Mouse (Mus musculus): ENCODE measurements around the gene Hunk. TPM values are rescaled to one million over a fixed set of nuclear protein-coding genes. Genes with fewer than 3 reads are reported as not detected.
A peak's percentile ranks its signal among the peaks of the same experiment; 100 is the strongest.

Gene Hunk
- polyA plus RNA-seq, 1 experiment = 12.1 TPM

GRCm38 (mm10) chr16:90360327-90360726 lies 25.5 kb upstream of the Hunk start:
- no peak overlapping the region for H3K27ac ChIP-seq (ENCODE audit: insufficient read depth, low read length)
- TF ChIP-seq CTCF (IDR thresholded peaks at IDR 0.05; ENCODE audit: extremely low read depth, insufficient read depth, low read length) (no peak), POLR2A (IDR thresholded peaks at IDR 0.05; ENCODE audit: extremely low read depth, insufficient read depth, low read length) (no peak)

GRCm38 (mm10) chr16:90362926-90363325 lies 22.9 kb upstream of the Hunk start:
- TF ChIP-seq POLR2A (IDR thresholded peaks at IDR 0.05; ENCODE audit: extremely low read depth, insufficient read depth, low read length) (no peak), CTCF (IDR thresholded peaks at IDR 0.05; ENCODE audit: extremely low read depth, insufficient read depth, low read length) (no peak)
- no peaks in the 10 kb centered on the region for H3K4me1 ChIP-seq (ENCODE audit: control insufficient read depth, insufficient read depth, low read length)
- H3K27ac ChIP-seq (ENCODE audit: insufficient read depth, low read length) = no peak overlapping the region
- H3K4me3 ChIP-seq (ENCODE audit: insufficient read depth, low read length) = no peak overlapping the region

More at GRCm38 (mm10) chr16:90360327-90360726, 25.5 kb upstream of the Hunk start:
- Histone ChIP-seq H3K4me1 (ENCODE audit: control insufficient read depth, insufficient read depth, low read length) (no peaks in the 10 kb centered on the region), H3K4me3 (ENCODE audit: insufficient read depth, low read length) (no peak overlapping the region)

GRCm38 (mm10) chr16:90379897-90380296 lies 5.9 kb upstream of the Hunk start:
- Histone ChIP-seq H3K4me3 (ENCODE audit: insufficient read depth, low read length) (no peak overlapping the region), H3K4me1 (ENCODE audit: control insufficient read depth, insufficient read depth, low read length) (no peaks in the 10 kb centered on the region), H3K27ac (ENCODE audit: insufficient read depth, low read length) (no peak overlapping the region)
- TF ChIP-seq CTCF (IDR thresholded peaks at IDR 0.05; ENCODE audit: extremely low read depth, insufficient read depth, low read length) (peak; percentile 56), POLR2A (IDR thresholded peaks at IDR 0.05; ENCODE audit: extremely low read depth, insufficient read depth, low read length) (no peak)

GRCm38 (mm10) chr16:90381633-90382032 lies 4.2 kb upstream of the Hunk start:
- TF ChIP-seq POLR2A (IDR thresholded peaks at IDR 0.05; ENCODE audit: extremely low read depth, insufficient read depth, low read length) (no peak), CTCF (IDR thresholded peaks at IDR 0.05; ENCODE audit: extremely low read depth, insufficient read depth, low read length) (peak; percentile 35; the same call in 1 of the 2 replicates)
- Histone ChIP-seq H3K27ac (ENCODE audit: insufficient read depth, low read length) (no peak overlapping the region), H3K4me1 (ENCODE audit: control insufficient read depth, insufficient read depth, low read length) (no peaks in the 10 kb centered on the region), H3K4me3 (ENCODE audit: insufficient read depth, low read length) (no peak overlapping the region)

GRCm38 (mm10) chr16:90382701-90383280 lies 3.0 kb upstream of the Hunk start:
- no peak for TF ChIP-seq CTCF (IDR thresholded peaks at IDR 0.05; ENCODE audit: extremely low read depth, insufficient read depth, low read length)
- TF ChIP-seq POLR2A (IDR thresholded peaks at IDR 0.05; ENCODE audit: extremely low read depth, insufficient read depth, low read length) = no peak
- no peaks in the 10 kb centered on the region for H3K4me1 ChIP-seq (ENCODE audit: control insufficient read depth, insufficient read depth, low read length)
- H3K27ac ChIP-seq (ENCODE audit: insufficient read depth, low read length) = no peak overlapping the region
- H3K4me3 ChIP-seq (ENCODE audit: insufficient read depth, low read length) = no peak overlapping the region

- peaks cover 3% of the 10 kb centered on the region for H3K4me1 ChIP-seq (ENCODE audit: control insufficient read depth, insufficient read depth, low read length)
- H3K27ac ChIP-seq (ENCODE audit: insufficient read depth, low read length) = no peak overlapping the region
- no peak for TF ChIP-seq POLR2A (IDR thresholded peaks at IDR 0.05; ENCODE audit: extremely low read depth, insufficient read depth, low read length)
- H3K4me3 ChIP-seq (ENCODE audit: insufficient read depth, low read length) = no peak overlapping the region
These were observed 1.8 kb upstream of the Hunk start for GRCm38 (mm10) chr16:90384058-90384457.

GRCm38 (mm10) chr16:90384846-90385245 lies 967 bp upstream of the Hunk start:
- TF ChIP-seq CTCF (IDR thresholded peaks at IDR 0.05; ENCODE audit: extremely low read depth, insufficient read depth, low read length) = no peak
- no peak for TF ChIP-seq POLR2A (IDR thresholded peaks at IDR 0.05; ENCODE audit: extremely low read depth, insufficient read depth, low read length)
- Histone ChIP-seq H3K4me3 (ENCODE audit: insufficient read depth, low read length) (peak overlapping the region; percentile 94; the same call in 1 of the 2 replicates), H3K4me1 (ENCODE audit: control insufficient read depth, insufficient read depth, low read length) (peaks cover 4% of the 10 kb centered on the region), H3K27ac (ENCODE audit: insufficient read depth, low read length) (no peak overlapping the region)

- TF ChIP-seq POLR2A (IDR thresholded peaks at IDR 0.05; ENCODE audit: extremely low read depth, insufficient read depth, low read length) (no peak), CTCF (IDR thresholded peaks at IDR 0.05; ENCODE audit: extremely low read depth, insufficient read depth, low read length) (no peak)
- peaks cover 4% of the 10 kb centered on the region for H3K4me1 ChIP-seq (ENCODE audit: control insufficient read depth, insufficient read depth, low read length)
- peak overlapping the region; percentile 94 for H3K4me3 ChIP-seq (ENCODE audit: insufficient read depth, low read length)
- no peak overlapping the region; the same call in 1 of the 2 replicates for H3K27ac ChIP-seq (ENCODE audit: insufficient read depth, low read length)
These were observed 506 bp upstream of the Hunk start for GRCm38 (mm10) chr16:90385326-90385687.

- Histone ChIP-seq H3K27ac (ENCODE audit: insufficient read depth, low read length) (peak overlapping the region; percentile 74), H3K4me3 (ENCODE audit: insufficient read depth, low read length) (peak overlapping the region; percentile 94), H3K4me1 (ENCODE audit: control insufficient read depth, insufficient read depth, low read length) (peaks cover 4% of the 10 kb centered on the region)
- TF ChIP-seq POLR2A (IDR thresholded peaks at IDR 0.05; ENCODE audit: extremely low read depth, insufficient read depth, low read length) (0 out of 2 replicates have a peak, but pooled peaks have one; percentile 34), CTCF (IDR thresholded peaks at IDR 0.05; ENCODE audit: extremely low read depth, insufficient read depth, low read length) (peak; percentile 25; the same call in 1 of the 2 replicates)
These were observed 824 bp downstream of the Hunk start for GRCm38 (mm10) chr16:90386514-90387160.

- Histone ChIP-seq H3K27ac (ENCODE audit: insufficient read depth, low read length) (no peak overlapping the region), H3K4me3 (ENCODE audit: insufficient read depth, low read length) (peak overlapping the region; percentile 94), H3K4me1 (ENCODE audit: control insufficient read depth, insufficient read depth, low read length) (peaks cover 4% of the 10 kb centered on the region)
- TF ChIP-seq POLR2A (IDR thresholded peaks at IDR 0.05; ENCODE audit: extremely low read depth, insufficient read depth, low read length) = no peak
- no peak for TF ChIP-seq CTCF (IDR thresholded peaks at IDR 0.05; ENCODE audit: extremely low read depth, insufficient read depth, low read length)
These were observed 1.4 kb downstream of the Hunk start for GRCm38 (mm10) chr16:90387161-90387671.

All from cortical plate, adult 2 months (tissue).